Mouse (Mus musculus) CD4-positive, CD25-positive, alpha-beta regulatory T cell (primary cell): Measurements from ENCODE around the gene Gm21738. TPM values are rescaled to one million over a fixed set of nuclear protein-coding genes. Genes with fewer than 3 reads are reported as not detected.

Experiments
- polyA plus RNA-seq: library from polyadenylated mRNA; unstranded; fragments of 100-300 nt; shearing (Covaris generic); gene quantifications from one replicate; pipeline ENCODE4 v1.2.1, GENCODE M21; 2017

The Gm21738 gene
- 6.6 TPM for polyA plus RNA-seq

DNA sequence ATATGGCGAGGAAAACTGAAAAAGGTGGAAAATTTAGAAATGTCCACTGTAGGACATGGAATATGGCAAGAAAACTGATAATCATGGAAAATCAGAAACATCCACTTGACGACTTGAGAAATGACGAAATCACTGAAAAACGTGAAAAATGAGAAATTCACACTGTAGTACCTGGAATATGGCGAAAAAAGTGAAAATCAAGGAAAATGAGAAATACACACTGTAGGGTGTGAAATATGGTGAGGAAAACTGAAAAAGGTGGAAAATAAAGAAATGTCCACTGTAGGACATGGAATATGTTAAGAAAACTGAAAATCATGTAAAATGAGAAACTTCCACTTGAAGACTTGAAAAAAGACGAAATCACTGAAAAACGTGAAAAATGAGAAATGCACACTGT, at the start of gene Gm21738:
TSS of gene Gm21738 (minus strand) at position 101 of the 400 bp plus-strand sequence.

Other genes starting within 250 kb of the Gm21738 start
- gene Gm2244, start 131.0 kb upstream of the Gm21738 start, polyA plus RNA-seq = not detected
- gene Gm2237, start 166.2 kb upstream of the Gm21738 start, polyA plus RNA-seq = 7.7 TPM
- not detected for gene Gm5458, start 183.7 kb upstream of the Gm21738 start, polyA plus RNA-seq